In the genomic region with DNA sequence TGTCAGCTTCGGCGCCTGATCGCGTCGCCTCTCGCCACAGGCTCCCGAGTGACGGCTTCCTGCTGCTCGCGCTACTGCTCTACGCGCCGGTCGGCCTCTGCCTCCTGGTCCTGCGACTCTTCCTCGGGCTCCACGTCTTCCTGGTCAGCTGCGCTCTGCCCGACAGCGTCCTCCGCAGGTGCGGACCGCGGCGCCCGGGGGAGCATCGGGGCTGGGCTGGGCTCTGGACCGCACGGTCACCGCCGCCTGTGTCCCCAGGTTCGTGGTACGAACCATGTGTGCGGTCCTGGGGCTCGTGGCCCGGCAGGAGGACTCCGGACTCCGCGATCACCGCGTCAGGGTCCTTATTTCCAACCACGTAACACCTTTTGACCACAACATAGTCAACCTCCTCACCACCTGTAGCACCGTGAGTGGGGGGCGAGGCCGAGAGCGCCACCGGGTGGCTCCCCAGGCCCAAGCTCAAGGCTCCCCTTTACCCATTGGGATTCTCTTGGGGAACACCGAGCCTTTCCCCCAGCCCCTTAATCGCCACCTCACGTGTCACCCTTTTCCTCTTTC, we compare ENCODE assay signal across 8 mouse cellular contexts. TPM values are rescaled to one million over a fixed set of nuclear protein-coding genes. Genes with fewer than 3 reads are reported as not detected.
DNase-seq lines count a peak whose midpoint lies in the region; ATAC-seq and TF ChIP-seq lines count a peak whose summit lies in the region.

Gene Htra2, minus strand, starts transcription at position 403 of the 561 bp plus-strand sequence.

- H3K36me3 ChIP-seq in hindbrain, embryonic 13.5 days: peaks cover 39% of the 10 kb centered on the region
- H3K36me3 ChIP-seq in limb, embryonic 11.5 days (ENCODE audit: control insufficient read depth, insufficient read depth, low read length): peaks cover 10% of the 10 kb centered on the region; the same call in 1 of the 2 replicates
- peaks cover 30% of the 10 kb centered on the region for H3K36me3 ChIP-seq in midbrain, embryonic 13.5 days

- H3K9me3 ChIP-seq in hindbrain, embryonic 13.5 days: no peaks in the 10 kb centered on the region
- H3K9me3 ChIP-seq in limb, embryonic 11.5 days (ENCODE audit: control insufficient read depth, low read length): no peaks in the 10 kb centered on the region
- no peaks in the 10 kb centered on the region for H3K9me3 ChIP-seq in midbrain, embryonic 13.5 days

- peaks cover 31% of the 10 kb centered on the region for H3K4me1 ChIP-seq in hindbrain, embryonic 13.5 days (replicated peaks)
- H3K4me1 ChIP-seq in limb, embryonic 11.5 days (ENCODE audit: control insufficient read depth, insufficient read depth, low read length): peaks cover 14% of the 10 kb centered on the region
- peaks cover 29% of the 10 kb centered on the region for H3K4me1 ChIP-seq in midbrain, embryonic 13.5 days (replicated peaks)

- H3K27me3 ChIP-seq in hindbrain, embryonic 13.5 days: peaks cover 7% of the 10 kb centered on the region; the same call in 1 of the 2 replicates
- 0 out of 2 replicates have a peak, but pooled peaks cover 2% of the 10 kb centered on the region for H3K27me3 ChIP-seq in limb, embryonic 11.5 days (ENCODE audit: control insufficient read depth, insufficient read depth, low read length)
- H3K27me3 ChIP-seq in midbrain, embryonic 13.5 days: peaks cover 7% of the 10 kb centered on the region

- DNase-seq in cerebellum, postnatal 10 days: peak; percentile 67 to 71
- DNase-seq in cerebellum, adult 11 months: no peak
- DNase-seq in adrenal gland, postnatal 25 days: peak; percentile 31
- DNase-seq in gastrocnemius, adult 2 months: no peak
- peak; percentile 62 for DNase-seq in limb, embryonic 11.5 days (ENCODE audit: low spot score)
- peak; percentile 78 for DNase-seq in thymus, postnatal 4 days

- ATAC-seq in hindbrain, embryonic 13.5 days (ENCODE audit: low FRiP score): peak; percentile 52; the same call in 1 of the 2 replicates
- ATAC-seq in limb, embryonic 11.5 days (ENCODE audit: insufficient number of reproducible peaks, low FRiP score, low TSS enrichment, low read depth): peak; percentile 15
- peak; percentile 67; the same call in 1 of the 2 replicates for ATAC-seq in midbrain, embryonic 13.5 days

- peak; percentile 51 for TF ChIP-seq CTCF in gastrocnemius, adult 2 months (IDR thresholded peaks at IDR 0.05)

- peak within 1 kb of the TSS; percentile 91 for H3K27ac ChIP-seq in gastrocnemius, adult 2 months
- peak within 1 kb of the TSS; percentile 92 for H3K27ac ChIP-seq in hindbrain, embryonic 13.5 days
- H3K27ac ChIP-seq in limb, embryonic 11.5 days (replicated peaks; ENCODE audit: low read depth, low read length): peak within 1 kb of the TSS; percentile 81
- H3K27ac ChIP-seq in midbrain, embryonic 13.5 days: peak within 1 kb of the TSS; percentile 89

- intact Hi-C loops in gastrocnemius, adult 2 months (cut with DNase I): loop anchor here (1.0 to 5.0 kb wide), 4 partner anchors 22 to 107 kb away; partner anchors contain the start of genes Ccdc142, Gm42688 and Pcgf1

- peak within 1 kb of the TSS; percentile 91 for H3K4me2 ChIP-seq in hindbrain, embryonic 13.5 days
- peak within 1 kb of the TSS; percentile 92 for H3K4me2 ChIP-seq in limb, embryonic 11.5 days (ENCODE audit: low read depth, severe bottlenecking)
- H3K4me2 ChIP-seq in midbrain, embryonic 13.5 days (replicated peaks): peak within 1 kb of the TSS; percentile 79

- peak within 1 kb of the TSS; percentile 95 for H3K9ac ChIP-seq in hindbrain, embryonic 13.5 days
- peak within 1 kb of the TSS; percentile 94 for H3K9ac ChIP-seq in limb, embryonic 11.5 days (ENCODE audit: low read length)
- peak within 1 kb of the TSS; percentile 93 for H3K9ac ChIP-seq in midbrain, embryonic 13.5 days (replicated peaks)

- peak within 1 kb of the TSS; percentile 85 for H3K4me3 ChIP-seq in gastrocnemius, adult 2 months
- peak within 1 kb of the TSS; percentile 98 for H3K4me3 ChIP-seq in hindbrain, embryonic 13.5 days
- peak within 1 kb of the TSS; percentile 99 for H3K4me3 ChIP-seq in limb, embryonic 11.5 days (ENCODE audit: low read depth, low read length)
- H3K4me3 ChIP-seq in midbrain, embryonic 13.5 days (replicated peaks): peak within 1 kb of the TSS; percentile 99

- under 1% methylated on average over 50 of the region's 50 CpGs for WGBS in hindbrain, embryonic 13.5 days
- under 1% methylated on average over 50 of the region's 50 CpGs for WGBS in limb, embryonic 11.5 days
- whole genome bisulfite sequencing in midbrain, embryonic 13.5 days: 2% methylated on average over 50 of the region's 50 CpGs

RNA-seq across cellular contexts. Expression of gene Htra2, which starts in this region (rescaled TPM):
- 59.1 and 70.1 TPM in 2 replicates for total RNA-seq in adrenal gland, postnatal 25 days (2021)
- total RNA-seq in gastrocnemius, adult 2 months (2021): 10 to 100 TPM; 14.1 to 21.5 TPM
- 68.6 and 74.6 TPM in 2 replicates for polyA plus RNA-seq in hindbrain, embryonic 13.5 days (2015; fragmentation: Nextera tagmentation; extraction: Ambion mirVana)
- 28.7 and 33.2 TPM in 2 replicates for polyA plus RNA-seq in limb, embryonic 11.5 days (2014; fragmentation: Nextera tagmentation; extraction: Ambion mirVana)
- 62.4 and 65.3 TPM in 2 replicates for polyA plus RNA-seq in midbrain, embryonic 13.5 days (2015; fragmentation: Nextera tagmentation; extraction: Ambion mirVana)

Comparison
In these comparisons a context has a peak if more than half of its experiments do, and no peak if none do; other contexts are left out.
1. DNase-seq: peak in cerebellum, postnatal 10 days (2 of 2), adrenal gland, postnatal 25 days (single experiment), limb, embryonic 11.5 days (single experiment) and thymus, postnatal 4 days (single experiment); none in cerebellum, adult 11 months (single experiment) and gastrocnemius, adult 2 months (single experiment).
2. ATAC-seq: peak in every context shown above with its lines; median percentile 67 in midbrain, embryonic 13.5 days; 52 in hindbrain, embryonic 13.5 days; 15 in limb, embryonic 11.5 days.
3. Peak in every context shown above with its lines, with median percentiles within 50 percentile points of each other: H3K27ac ChIP-seq, H3K4me3 ChIP-seq, H3K4me2 ChIP-seq and H3K9ac ChIP-seq.